Mouse (Mus musculus) hindbrain, embryonic 16.5 days (tissue): Measurements from ENCODE around the gene Vezt. TPM values are rescaled to one million over a fixed set of nuclear protein-coding genes. Genes with fewer than 3 reads are reported as not detected.

Experiments used
- ATAC-seq: fragments of 200-750 bp; cut with Nextera tagmentation; 2 replicates; pipeline ENCODE4 v1.8.0; 2017; ENCODE audit warnings: moderate TSS enrichment, moderate library complexity
- H3K27ac ChIP-seq: fragments of 300-500 bp; sonication (generic); 2 replicates; pipeline ENCODE4 v1.5.1; 2014; ENCODE audit warnings: low read depth, mild to moderate bottlenecking, control low read depth, low read length, moderate library complexity
- H3K27me3 ChIP-seq: fragments of 300-500 bp; sonication (generic); replicated peaks from 2 replicates; pipeline ENCODE4 v1.6.1; 2014; ENCODE audit warnings: low read length; ENCODE audit not compliant: control insufficient read depth, insufficient read depth
- H3K36me3 ChIP-seq: fragments of 300-500 bp; sonication (generic); 2 replicates; pipeline ENCODE4 v1.6.1; 2014; ENCODE audit warnings: mild to moderate bottlenecking, low read length, moderate library complexity, mixed read lengths; ENCODE audit not compliant: control insufficient read depth, insufficient read depth
- H3K4me1 ChIP-seq: fragments of 300-500 bp; sonication (generic); 2 replicates; pipeline ENCODE4 v1.6.1; 2014; ENCODE audit warnings: low read depth, low read length; ENCODE audit not compliant: control insufficient read depth, insufficient read depth
- H3K4me2 ChIP-seq: fragments of 300-500 bp; sonication (generic); 2 replicates; pipeline ENCODE4 v1.6.1; 2014; ENCODE audit warnings: mild to moderate bottlenecking, low read length, control low read depth, moderate library complexity
- H3K4me3 ChIP-seq: fragments of 300-500 bp; sonication (generic); 2 replicates; pipeline ENCODE4 v1.5.1; 2014; ENCODE audit warnings: mild to moderate bottlenecking, low read length, control low read depth, moderate library complexity
- H3K9ac ChIP-seq: fragments of 300-500 bp; sonication (generic); 2 replicates; pipeline ENCODE4 v1.6.1; 2014; ENCODE audit warnings: low read depth, mild to moderate bottlenecking, control low read depth, low read length, moderate library complexity
- H3K9me3 ChIP-seq: fragments of 300-500 bp; sonication (generic); 2 replicates; pipeline ENCODE4 v1.6.1; 2014; ENCODE audit warnings: mild to moderate bottlenecking, low read length, moderate library complexity; ENCODE audit not compliant: control insufficient read depth
- WGBS: fragments of 180-500 bp; shearing (Covaris S2); extraction: QIAGEN DNeasy Blood & Tissue Kit; methylation state at CpG from one replicate; pipeline ENCODE4 v1.1.7; 2014; 5-methylcytosine and 5-hydroxymethylcytosine counted together
- polyA plus RNA-seq: library from polyadenylated mRNA; unstranded; fragments of >200 nt; fragmentation: Nextera tagmentation; extraction: Ambion mirVana; gene quantifications from 2 replicates; pipeline ENCODE4 v1.2.1, GENCODE M21; 2015

Vezt gene
- polyA plus RNA-seq, 1 experiment from 2014 or later: 54.0 TPM

DNA sequence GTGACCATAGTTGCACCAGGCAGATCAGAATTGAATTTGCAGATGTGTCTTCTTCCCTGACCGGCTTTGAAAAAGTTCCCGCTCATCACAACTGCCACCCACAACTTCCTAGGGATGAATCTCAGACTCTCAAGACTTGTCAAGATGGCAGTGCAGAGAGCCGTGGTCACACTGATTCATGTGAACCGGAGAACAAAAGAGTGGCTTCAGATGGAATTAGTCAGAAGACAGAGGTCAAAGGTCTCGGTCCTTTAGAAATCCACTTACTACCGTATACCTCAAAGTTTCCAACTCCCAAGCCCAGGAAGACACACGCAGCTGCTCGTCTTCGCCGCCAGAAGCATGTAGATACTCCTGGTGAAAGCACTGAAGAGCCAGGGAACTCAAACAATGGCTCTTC, 8.3 kb upstream of the Vezt start:
- H3K4me2 ChIP-seq: no peak overlapping the region
- no peaks in the 10 kb centered on the region for H3K4me1 ChIP-seq
- WGBS: 27% methylated on average over 10 of the region's 10 CpGs
- no peak overlapping the region for H3K9ac ChIP-seq
- H3K9me3 ChIP-seq: no peaks in the 10 kb centered on the region
- no peak overlapping the region for H3K27ac ChIP-seq
- H3K27me3 ChIP-seq: no peaks in the 10 kb centered on the region
- ATAC-seq: no peak
- no peaks in the 10 kb centered on the region for H3K36me3 ChIP-seq
- no peak overlapping the region for H3K4me3 ChIP-seq

DNA sequence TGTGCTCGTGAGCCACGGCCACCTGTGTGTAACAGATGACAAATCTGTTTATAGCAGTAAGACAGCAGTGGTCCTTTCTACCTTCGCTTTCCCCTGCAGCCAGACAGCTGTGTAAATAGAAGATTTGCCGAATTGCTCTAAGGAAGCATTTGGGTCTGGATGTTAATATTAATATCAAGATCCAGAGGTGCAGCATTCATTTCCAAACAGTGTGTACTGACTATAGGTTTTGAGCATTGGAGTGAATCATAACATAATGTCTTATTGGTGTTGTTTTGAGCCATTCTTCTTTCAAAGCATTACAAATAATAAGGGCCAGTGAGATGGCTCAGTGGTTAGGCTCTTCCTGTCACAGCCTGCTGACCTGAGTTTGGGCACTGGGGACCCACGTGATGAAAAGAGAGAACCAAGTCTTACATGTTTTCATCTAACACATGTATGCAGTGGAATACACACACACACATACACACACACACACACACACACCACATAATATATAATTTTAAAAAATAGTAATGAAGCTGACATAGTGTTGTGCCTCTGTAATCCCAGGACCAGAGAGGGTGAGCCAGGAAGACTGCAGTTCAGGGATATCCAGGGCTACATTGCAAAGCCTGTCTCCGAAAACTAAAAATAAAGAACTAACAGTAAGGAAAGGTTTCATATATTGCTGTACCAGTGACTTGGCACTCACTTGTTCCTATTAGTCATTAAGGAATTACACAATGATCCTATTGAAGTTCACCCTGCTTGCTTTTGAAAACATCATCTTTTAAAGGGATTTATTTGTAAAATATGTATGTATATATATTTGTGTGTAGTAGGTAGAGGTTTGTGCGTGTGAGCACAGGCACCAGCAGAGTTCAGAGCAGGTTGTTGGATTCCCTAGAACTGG, 3.0 kb upstream of the Vezt start:
- no peaks in the 10 kb centered on the region for H3K36me3 ChIP-seq

DNA sequence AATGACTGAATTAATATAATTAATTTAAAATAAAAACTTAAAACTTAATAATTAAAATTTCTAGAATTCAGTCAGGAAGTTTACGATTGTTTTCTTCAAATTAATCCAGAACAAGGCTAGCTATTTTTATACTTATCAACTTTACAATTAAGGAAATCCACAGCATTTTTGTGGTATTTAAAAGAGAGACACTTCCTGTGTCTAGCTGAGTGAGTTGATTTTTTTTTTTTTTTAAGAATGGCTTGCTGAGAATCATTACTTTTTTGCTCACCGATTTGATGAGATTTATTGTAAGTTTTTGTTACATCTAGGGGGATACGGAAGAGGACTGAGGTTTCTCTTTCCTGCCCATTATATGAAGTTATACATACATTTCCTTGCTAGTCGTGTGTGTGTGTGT, 2.0 kb upstream of the Vezt start:
- no peak overlapping the region; the same call in 1 of the 2 replicates for H3K4me2 ChIP-seq

More for the DNA sequence above, 3.0 kb upstream of the Vezt start:
- 68% methylated on average over 7 of the region's 7 CpGs for WGBS
- H3K4me2 ChIP-seq: peak overlapping the region; percentile 23; the same call in 1 of the 2 replicates
- ATAC-seq: no peak
- H3K9me3 ChIP-seq: no peaks in the 10 kb centered on the region
- no peak overlapping the region for H3K9ac ChIP-seq
- H3K4me3 ChIP-seq: no peak overlapping the region
- no peaks in the 10 kb centered on the region for H3K27me3 ChIP-seq
- no peak overlapping the region for H3K27ac ChIP-seq
- H3K4me1 ChIP-seq: peaks cover 5% of the 10 kb centered on the region

DNA sequence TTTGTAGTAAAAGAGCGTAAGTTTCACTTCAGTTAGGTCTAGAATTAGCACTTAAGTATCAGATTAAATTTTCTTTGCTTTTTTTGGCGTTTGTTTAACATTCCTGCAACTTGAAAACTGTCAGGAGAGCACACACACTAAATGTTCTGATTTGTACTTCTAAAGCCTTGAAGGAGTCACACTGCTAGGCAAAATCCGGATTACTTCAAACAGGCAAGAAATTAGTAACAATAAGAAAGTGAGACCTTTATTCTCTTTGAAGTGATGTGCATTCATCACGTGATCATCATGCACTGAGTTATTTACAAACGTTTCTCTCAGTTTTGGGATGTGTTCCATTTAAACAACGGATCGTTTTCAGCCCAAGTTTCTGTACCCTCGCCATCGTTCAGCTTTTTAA, 1.6 kb upstream of the Vezt start:
- no peaks in the 10 kb centered on the region for H3K9me3 ChIP-seq
- no peak for ATAC-seq
- no peak overlapping the region for H3K9ac ChIP-seq
- WGBS: 43% methylated on average over 9 of the region's 9 CpGs
- H3K4me3 ChIP-seq: peak overlapping the region; percentile 10; the same call in 1 of the 2 replicates
- peak overlapping the region; percentile 91 for H3K4me2 ChIP-seq
- H3K36me3 ChIP-seq: no peaks in the 10 kb centered on the region
- H3K27me3 ChIP-seq: no peaks in the 10 kb centered on the region
- H3K27ac ChIP-seq: no peak overlapping the region
- peaks cover 12% of the 10 kb centered on the region for H3K4me1 ChIP-seq

More for the DNA sequence above, 2.0 kb upstream of the Vezt start:
- no peaks in the 10 kb centered on the region for H3K27me3 ChIP-seq
- WGBS: 70% methylated on average over 4 of the region's 4 CpGs
- no peaks in the 10 kb centered on the region for H3K9me3 ChIP-seq
- H3K9ac ChIP-seq: no peak overlapping the region
- peaks cover 12% of the 10 kb centered on the region for H3K4me1 ChIP-seq
- H3K36me3 ChIP-seq: no peaks in the 10 kb centered on the region
- no peak overlapping the region; the same call in 1 of the 2 replicates for H3K4me3 ChIP-seq
- ATAC-seq: no peak
- no peak overlapping the region for H3K27ac ChIP-seq

DNA sequence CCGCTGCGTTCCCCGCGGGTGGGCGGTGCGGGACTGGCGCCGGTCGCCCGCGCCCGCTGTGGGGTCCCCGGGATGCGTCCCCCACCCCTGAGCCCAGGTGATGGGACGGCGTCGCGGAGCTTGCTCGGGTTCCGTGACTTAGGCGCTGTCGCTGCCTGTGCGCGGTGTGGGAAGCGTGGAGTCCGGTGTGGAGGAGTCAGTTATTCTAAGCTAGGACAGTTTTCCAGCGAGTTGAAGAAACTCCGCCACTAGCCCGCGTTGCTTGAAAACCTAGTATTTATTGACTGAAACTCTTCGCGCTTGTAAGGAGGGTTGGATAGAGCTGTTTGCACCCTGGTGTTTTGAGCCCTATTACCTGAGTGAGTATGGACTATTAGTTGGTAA, 750 bp upstream of the Vezt start:
- H3K4me3 ChIP-seq: peak overlapping the region; percentile 92
- under 1% methylated on average over 26 of the region's 32 CpGs for whole genome bisulfite sequencing
- H3K9me3 ChIP-seq: no peaks in the 10 kb centered on the region
- H3K27me3 ChIP-seq: no peaks in the 10 kb centered on the region
- H3K36me3 ChIP-seq: no peaks in the 10 kb centered on the region
- peaks cover 12% of the 10 kb centered on the region for H3K4me1 ChIP-seq
- peak overlapping the region; percentile 78 for H3K27ac ChIP-seq
- peak; percentile 38 for ATAC-seq
- peak overlapping the region; percentile 80 for H3K9ac ChIP-seq
- peak overlapping the region; percentile 91 for H3K4me2 ChIP-seq

DNA sequence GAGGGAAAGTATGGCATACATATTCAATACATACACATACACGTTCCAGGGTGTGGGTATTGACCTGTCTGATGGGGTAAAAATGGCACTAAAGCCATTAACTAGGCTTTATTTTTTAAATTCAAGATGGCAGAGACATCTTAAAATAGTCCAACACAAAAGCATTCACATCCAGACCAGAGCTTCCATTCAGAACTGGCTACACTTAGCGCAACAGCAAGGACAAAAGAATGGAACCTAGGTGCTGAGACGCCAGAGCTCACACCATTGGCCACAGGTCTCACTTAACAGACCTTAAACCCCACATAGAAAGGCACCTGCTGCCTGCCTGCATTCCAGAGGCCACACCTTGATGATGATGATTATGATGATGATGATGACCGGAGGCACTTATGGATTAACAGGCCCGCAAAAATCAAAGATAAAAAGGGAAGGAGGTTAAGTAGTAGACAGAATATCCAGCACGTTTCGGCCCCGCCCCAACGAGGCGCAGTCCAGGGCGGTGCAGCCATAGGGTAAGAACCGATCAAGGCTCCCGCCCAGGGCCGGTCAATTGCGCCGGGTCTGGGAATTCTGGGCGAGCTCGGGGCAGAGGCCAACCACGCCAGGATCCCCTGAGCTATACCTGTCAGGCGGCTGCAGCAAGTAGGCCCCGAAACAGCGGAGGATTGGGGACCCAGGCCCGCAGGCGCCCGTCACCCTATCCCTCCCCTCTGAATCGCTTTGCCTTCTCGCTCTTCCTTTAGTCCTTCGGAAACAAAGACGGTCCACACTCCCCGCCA, 550 bp downstream of the Vezt start:
- Histone ChIP-seq H3K4me2 (peak overlapping the region; percentile 67), H3K9ac (peak overlapping the region; percentile 95), H3K9me3 (no peaks in the 10 kb centered on the region), H3K27ac (peak overlapping the region; percentile 86), H3K36me3 (no peaks in the 10 kb centered on the region), H3K27me3 (no peaks in the 10 kb centered on the region), H3K4me1 (peaks cover 12% of the 10 kb centered on the region), H3K4me3 (peak overlapping the region; percentile 92)
- ATAC-seq: peak; percentile 76
- 1% methylated on average over 30 of the region's 30 CpGs for WGBS

DNA sequence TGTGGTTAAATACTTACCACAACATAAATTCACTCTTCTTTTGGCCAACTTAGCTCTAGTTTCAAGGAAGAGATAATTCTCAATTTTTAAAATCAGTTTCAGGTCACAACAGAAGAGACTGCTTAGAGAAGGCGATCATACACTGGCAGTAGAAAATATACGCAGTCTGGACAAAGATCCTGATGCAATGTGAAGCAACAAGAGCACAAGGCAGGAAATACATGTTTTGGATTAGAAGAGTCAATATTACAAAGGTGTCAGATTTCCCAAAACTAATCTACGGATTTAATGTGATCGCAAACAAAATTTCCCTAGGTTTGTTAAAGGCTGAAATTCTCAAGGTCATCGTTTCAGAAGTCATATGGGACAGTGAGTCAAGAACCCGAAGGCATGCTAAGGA, 4.5 kb downstream of the Vezt start:
- ATAC-seq: no peak
- Histone ChIP-seq H3K9me3 (no peaks in the 10 kb centered on the region), H3K9ac (no peak overlapping the region), H3K27me3 (no peaks in the 10 kb centered on the region), H3K4me3 (no peak overlapping the region), H3K27ac (no peak overlapping the region), H3K4me1 (peaks cover 12% of the 10 kb centered on the region), H3K4me2 (no peak overlapping the region), H3K36me3 (no peaks in the 10 kb centered on the region; the same call in 1 of the 2 replicates)
- 96% methylated on average over 6 of the region's 6 CpGs for WGBS

DNA sequence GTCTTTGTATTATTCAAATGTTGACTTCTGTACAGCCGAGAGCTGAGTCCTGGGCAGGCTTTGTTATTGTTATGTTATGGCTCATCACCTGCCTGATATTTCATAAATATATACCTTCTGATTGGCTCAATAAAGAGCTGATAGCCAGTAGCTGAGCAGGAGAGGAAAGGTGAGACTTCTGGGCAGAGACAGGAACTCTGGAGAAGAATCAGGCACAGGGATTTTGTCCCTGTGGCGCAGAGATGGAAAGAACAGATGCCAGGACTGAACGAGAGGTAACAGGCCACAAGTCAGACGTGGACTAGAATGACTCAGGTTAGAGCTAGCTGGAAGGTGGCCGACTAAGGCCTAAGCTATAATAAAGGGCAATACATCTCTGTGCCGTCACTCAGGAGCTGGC, 7.1 kb downstream of the Vezt start:
- no peaks in the 10 kb centered on the region for H3K9me3 ChIP-seq
- peaks cover 6% of the 10 kb centered on the region for H3K4me1 ChIP-seq
- no peaks in the 10 kb centered on the region for H3K27me3 ChIP-seq
- H3K27ac ChIP-seq: no peak overlapping the region
- no peak for ATAC-seq
- 85% methylated on average over 6 of the region's 6 CpGs for WGBS
- no peak overlapping the region for H3K4me3 ChIP-seq
- no peak overlapping the region for H3K4me2 ChIP-seq
- peaks cover 4% of the 10 kb centered on the region; the same call in 1 of the 2 replicates for H3K36me3 ChIP-seq
- no peak overlapping the region for H3K9ac ChIP-seq

DNA sequence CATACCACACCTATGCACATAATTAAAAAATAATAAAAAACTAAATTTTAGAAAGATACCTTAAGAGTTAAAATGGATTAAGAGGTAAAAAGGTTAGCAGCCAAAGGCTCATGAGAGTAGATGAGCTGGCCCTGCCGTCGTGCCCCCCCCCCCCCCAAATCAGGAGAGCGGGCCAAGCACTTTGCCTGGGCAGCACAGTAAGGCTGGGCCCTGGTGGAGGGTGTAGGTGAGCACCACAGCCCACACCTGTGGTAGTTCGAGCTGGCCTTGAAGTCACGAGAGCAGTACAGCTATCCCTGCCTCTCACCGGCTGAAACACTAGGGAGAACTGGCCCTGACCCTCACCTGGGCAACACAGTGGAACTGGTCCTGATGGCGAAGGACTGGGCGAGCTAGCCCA, 10.5 kb downstream of the Vezt start:
- no peak overlapping the region for H3K9ac ChIP-seq
- no peaks in the 10 kb centered on the region for H3K27me3 ChIP-seq
- ATAC-seq: peak; percentile 41; the same call in 1 of the 2 replicates
- no peak overlapping the region for H3K4me3 ChIP-seq
- H3K9me3 ChIP-seq: no peaks in the 10 kb centered on the region
- no peak overlapping the region for H3K4me2 ChIP-seq
- peaks cover 4% of the 10 kb centered on the region; the same call in 1 of the 2 replicates for H3K36me3 ChIP-seq
- H3K4me1 ChIP-seq: 0 out of 2 replicates have a peak, but pooled peaks cover 2% of the 10 kb centered on the region
- WGBS: 96% methylated on average over 8 of the region's 8 CpGs
- H3K27ac ChIP-seq: no peak overlapping the region
